In genomic region chr1:93439321-93439720, GRCm38 (mm10) we compare ENCODE assay signal across 25 mouse cellular contexts.
"Had no signal": no experiment of that assay in that cellular context is flagged by ENCODE, and none has a peak within 500 bp of the region (broad histone marks: within the 10 kb centered on the region; RNA-seq: fewer than 3 reads in every experiment).

No protein-coding gene starts in this region.

- H3K27ac ChIP-seq: gastrocnemius, adult 2 months; heart, embryonic 10.5 days; hindbrain, embryonic 10.5 days; hindbrain, embryonic 12.5 days; hindbrain, embryonic 14.5 days; hindbrain, postnatal 0 days; kidney, embryonic 15.5 days; kidney, postnatal 0 days; limb, embryonic 13.5 days; limb, embryonic 15.5 days; liver, embryonic 13.5 days; liver, embryonic 15.5 days had no signal

- DNase-seq: gastrocnemius, adult 2 months; gastrocnemius, postnatal 10 days; gastrocnemius, postnatal 25 days; heart, postnatal 10 days; heart, postnatal 4 days; kidney, adult 18-20 months; kidney, adult 9 months; kidney, postnatal 14 days; kidney, postnatal 36 days; layer of hippocampus, adult 9-11 months; layer of hippocampus, postnatal 36 days; left cerebral cortex, postnatal 4 days; liver, embryonic 13.5 days; lung, adult 18-20 months had no signal

- H3K4me3 ChIP-seq: gastrocnemius, adult 2 months; heart, embryonic 10.5 days; heart, embryonic 12.5 days; hindbrain, embryonic 10.5 days; hindbrain, embryonic 12.5 days; kidney, embryonic 15.5 days; limb, embryonic 13.5 days; limb, embryonic 15.5 days; liver, embryonic 13.5 days; liver, embryonic 15.5 days had no signal

- ATAC-seq: hindbrain, postnatal 0 days had no signal

- H3K4me2 ChIP-seq: heart, embryonic 12.5 days; hindbrain, embryonic 12.5 days; hindbrain, embryonic 14.5 days; kidney, embryonic 15.5 days; limb, embryonic 13.5 days; limb, embryonic 15.5 days; liver, embryonic 13.5 days; liver, embryonic 15.5 days had no signal

- H3K27me3 ChIP-seq: heart, embryonic 12.5 days; hindbrain, embryonic 12.5 days; kidney, embryonic 15.5 days; limb, embryonic 13.5 days; limb, embryonic 15.5 days; liver, embryonic 13.5 days; liver, embryonic 15.5 days had no signal

- H3K9me3 ChIP-seq: heart, embryonic 10.5 days; heart, embryonic 12.5 days; hindbrain, embryonic 10.5 days; hindbrain, embryonic 12.5 days; kidney, embryonic 15.5 days; limb, embryonic 13.5 days; limb, embryonic 15.5 days; liver, embryonic 13.5 days; liver, embryonic 15.5 days had no signal

- H3K9ac ChIP-seq: heart, embryonic 12.5 days; hindbrain, embryonic 12.5 days; hindbrain, embryonic 14.5 days; kidney, embryonic 15.5 days; limb, embryonic 13.5 days; limb, embryonic 15.5 days; liver, embryonic 13.5 days; liver, embryonic 15.5 days had no signal
